Mouse (Mus musculus): ENCODE measurements around the gene Wfdc6a.
A peak's percentile ranks its signal among the peaks of the same experiment; 100 is the strongest.

Gene Wfdc6a

GRCm38 (mm10) chr2:164549963-164550894 is 35.0 kb downstream of the Wfdc6a start:
- DNase-seq (ENCODE audit: low spot score): no peak

- DNase-seq (ENCODE audit: low spot score): no peak
Measured at GRCm38 (mm10) chr2:164549338-164549737, 35.9 kb downstream of the Wfdc6a start.

GRCm38 (mm10) chr2:164544454-164545097 is 40.7 kb downstream of the Wfdc6a start:
- no peak for DNase-seq (ENCODE audit: low spot score)

- no peak for DNase-seq (ENCODE audit: low spot score)
Measured at GRCm38 (mm10) chr2:164543745-164544144, 41.5 kb downstream of the Wfdc6a start.

- no peak for DNase-seq (ENCODE audit: low spot score)
Measured at GRCm38 (mm10) chr2:164542598-164542997, 42.6 kb downstream of the Wfdc6a start.

GRCm38 (mm10) chr2:164542132-164542531 is 43.1 kb downstream of the Wfdc6a start:
- DNase-seq (ENCODE audit: low spot score): no peak

- no peak for DNase-seq (ENCODE audit: low spot score)
Measured at GRCm38 (mm10) chr2:164540652-164541427, 44.4 kb downstream of the Wfdc6a start.

- no peak for DNase-seq (ENCODE audit: low spot score)
Measured at GRCm38 (mm10) chr2:164537003-164537402, 48.2 kb downstream of the Wfdc6a start.

GRCm38 (mm10) chr2:164534315-164534714 is 50.9 kb downstream of the Wfdc6a start:
- no peak for DNase-seq (ENCODE audit: low spot score)

- peak; percentile 53 for DNase-seq (ENCODE audit: low spot score)
Measured at GRCm38 (mm10) chr2:164531169-164531568, 54.1 kb downstream of the Wfdc6a start.

All from spleen, adult 12 weeks (tissue).